Mouse (Mus musculus) liver (tissue): ENCODE measurements around the gene Rreb1.

Experiments
- DNase-seq: peaks from one replicate; pipeline ENCODE4 v3.0.0-alpha.2; 2020; ENCODE audit warnings: mixed read lengths

The Rreb1 gene

DNA sequence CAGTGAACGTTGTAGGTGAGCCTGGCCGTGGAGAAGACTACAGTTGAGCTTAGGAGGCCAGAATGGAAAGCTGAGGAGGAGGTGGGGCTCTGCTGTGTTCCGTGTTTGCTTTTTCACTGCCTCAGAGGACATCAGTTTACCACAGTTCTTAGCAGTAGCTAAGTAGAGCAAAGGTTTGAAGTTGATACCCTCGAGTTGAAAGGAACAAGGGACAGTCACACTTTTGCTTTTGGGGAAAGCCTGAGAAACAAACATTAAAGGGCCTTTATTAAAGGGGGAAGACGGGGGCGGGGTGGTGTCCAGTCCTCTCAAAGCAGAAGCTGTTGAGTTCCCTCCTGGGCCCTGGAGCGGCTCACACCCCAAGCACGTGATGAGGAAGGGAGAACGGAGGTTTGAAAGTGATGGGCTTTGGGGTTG is 1.1 kb downstream of the Rreb1 start:
- DNase-seq: no peak

DNA sequence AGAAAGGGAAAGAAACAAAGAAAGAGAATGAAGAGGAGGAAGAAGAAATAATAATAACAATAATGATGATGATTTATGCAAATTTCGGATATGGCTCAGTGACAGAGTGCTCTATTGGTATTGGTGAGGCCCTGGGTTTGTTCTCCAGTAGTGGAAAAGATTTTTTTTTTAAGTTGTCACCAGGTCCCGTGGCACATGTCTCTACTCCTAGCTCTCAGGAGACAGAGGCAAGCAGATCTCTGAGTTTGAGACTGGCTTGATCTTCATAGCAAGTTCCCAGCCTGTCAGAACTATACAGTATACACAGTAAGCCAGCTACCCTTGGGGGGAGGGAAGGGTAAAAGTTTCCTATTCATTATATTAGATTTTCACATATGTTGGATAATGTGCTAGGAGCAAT is 3.4 kb downstream of the Rreb1 start:
- no peak for DNase-seq

DNA sequence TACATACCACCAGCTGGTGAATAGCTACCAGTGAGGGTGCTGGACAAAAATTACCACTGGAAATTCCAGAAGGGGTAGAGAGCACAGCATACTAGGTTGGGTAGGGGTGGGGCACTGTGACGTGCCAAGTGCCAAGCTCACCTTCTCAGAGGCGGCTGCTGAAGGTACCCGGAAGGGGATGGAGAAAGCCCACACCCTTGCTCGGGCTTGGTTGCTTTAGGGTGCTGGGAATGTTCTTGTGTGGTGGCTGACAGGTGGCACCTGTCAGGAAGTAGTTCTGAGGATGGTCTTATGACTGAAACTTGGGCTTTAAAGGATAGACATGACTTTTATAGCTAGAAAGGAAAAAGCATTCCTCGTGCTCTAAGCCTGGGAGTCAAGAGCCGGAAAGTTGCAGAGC is 3.9 kb downstream of the Rreb1 start:
- no peak for DNase-seq

DNA sequence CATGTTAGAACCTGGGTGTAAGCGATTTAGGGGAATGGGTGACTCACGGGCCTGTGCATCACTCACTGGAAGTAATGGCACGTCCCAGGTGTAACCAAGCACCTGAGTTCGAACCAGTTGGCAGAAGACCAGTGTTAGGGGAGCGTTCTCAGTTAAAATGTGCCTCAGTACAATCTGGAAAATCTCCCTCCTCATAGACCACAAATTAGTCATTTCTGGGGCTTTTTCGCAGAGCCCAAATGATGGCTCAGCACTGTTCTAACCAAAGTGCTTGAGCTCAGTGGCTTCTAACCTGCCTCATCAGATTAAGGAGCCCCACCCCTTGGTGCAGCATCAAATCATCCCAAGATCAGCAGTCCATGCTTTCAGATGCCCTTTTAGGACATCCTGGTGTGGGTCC is 5.5 kb downstream of the Rreb1 start:
- no peak for DNase-seq

DNA sequence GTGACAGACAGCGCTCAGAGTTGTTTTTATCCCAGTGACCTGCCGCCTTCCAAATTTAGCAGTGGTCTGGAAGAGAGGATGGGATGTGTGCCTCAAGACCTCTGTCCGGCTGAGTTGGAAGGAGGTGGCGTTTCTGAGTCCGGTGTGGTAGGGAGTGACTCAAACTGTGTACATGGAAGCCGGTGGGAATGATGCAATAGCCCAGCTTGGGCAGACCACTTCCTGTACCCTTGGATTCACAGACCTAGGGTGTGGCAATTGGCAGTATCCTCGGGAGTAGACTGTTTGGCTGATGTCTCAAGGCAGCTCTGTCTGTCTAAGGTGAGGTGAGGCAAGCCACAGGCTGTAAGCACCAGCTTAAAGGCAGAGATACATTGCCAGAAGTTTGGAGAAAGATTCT is 6.0 kb downstream of the Rreb1 start:
- DNase-seq: no peak

DNA sequence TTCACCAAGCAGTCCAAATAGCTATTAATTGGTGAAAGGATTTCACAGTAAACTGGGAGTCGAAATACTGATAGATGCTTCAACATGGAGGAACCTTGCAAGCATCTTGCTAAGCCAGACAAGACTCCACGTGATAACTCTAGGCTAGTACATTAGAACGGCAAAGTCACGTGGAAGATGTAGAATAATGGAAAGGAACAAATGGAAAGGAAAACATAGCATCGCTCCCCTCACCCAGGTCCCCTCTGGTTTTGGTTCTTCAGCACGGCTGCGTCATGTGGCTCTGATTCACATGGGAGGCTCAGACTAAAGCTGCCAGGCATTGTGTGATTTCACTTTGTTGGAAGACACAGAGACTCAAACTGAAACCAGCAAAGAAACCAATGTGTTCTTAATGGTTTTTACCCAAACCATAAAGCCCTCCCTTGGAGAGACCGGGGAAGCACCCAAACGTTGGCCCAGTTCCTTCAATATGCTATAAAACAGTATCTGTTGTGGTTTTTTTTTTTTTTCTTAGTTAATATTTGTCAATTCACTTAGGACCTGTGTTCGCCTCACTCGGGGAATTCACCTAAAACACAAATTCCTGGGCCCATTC is 14.6 kb downstream of the Rreb1 start:
- DNase-seq: no peak

DNA sequence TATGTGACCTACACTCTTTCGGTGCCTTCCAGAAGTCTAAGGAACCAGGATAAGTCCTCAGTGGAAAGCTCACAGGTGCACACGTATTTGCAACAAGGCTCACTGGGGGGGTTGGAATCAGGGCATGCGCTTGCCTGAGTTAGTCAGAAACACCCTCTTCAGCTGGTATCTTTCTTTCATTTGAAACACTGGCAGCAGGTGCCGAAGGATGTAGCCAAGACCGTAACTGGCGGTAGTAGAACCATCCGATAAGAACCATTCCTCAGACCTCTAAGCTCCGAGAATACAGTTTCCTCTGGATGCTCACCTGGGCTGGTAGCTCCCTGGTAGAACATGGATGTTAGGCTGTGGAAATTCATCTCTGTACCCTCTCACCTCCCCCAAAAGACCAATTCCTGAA is 20.6 kb downstream of the Rreb1 start:
- no peak for DNase-seq

DNA sequence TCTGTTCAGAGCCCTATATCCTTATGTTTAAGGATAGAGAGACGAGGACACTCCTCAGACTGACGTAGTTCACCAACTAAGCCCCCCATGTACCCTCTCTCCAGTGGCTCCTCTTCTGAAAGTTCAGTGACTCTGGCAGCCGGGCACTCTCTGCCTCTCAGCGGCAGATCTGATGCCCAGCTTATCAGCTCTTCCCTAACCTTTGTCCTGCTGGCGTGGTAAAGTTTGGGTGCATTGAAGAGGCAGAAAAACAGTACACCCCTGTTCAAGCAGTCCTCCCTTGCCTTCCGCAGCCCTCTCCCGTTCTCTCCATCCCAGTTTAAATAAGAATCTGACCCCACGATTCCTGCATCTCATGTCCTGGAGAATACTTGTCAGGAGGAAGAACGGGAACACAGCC is 21.2 kb downstream of the Rreb1 start:
- no peak for DNase-seq

DNA sequence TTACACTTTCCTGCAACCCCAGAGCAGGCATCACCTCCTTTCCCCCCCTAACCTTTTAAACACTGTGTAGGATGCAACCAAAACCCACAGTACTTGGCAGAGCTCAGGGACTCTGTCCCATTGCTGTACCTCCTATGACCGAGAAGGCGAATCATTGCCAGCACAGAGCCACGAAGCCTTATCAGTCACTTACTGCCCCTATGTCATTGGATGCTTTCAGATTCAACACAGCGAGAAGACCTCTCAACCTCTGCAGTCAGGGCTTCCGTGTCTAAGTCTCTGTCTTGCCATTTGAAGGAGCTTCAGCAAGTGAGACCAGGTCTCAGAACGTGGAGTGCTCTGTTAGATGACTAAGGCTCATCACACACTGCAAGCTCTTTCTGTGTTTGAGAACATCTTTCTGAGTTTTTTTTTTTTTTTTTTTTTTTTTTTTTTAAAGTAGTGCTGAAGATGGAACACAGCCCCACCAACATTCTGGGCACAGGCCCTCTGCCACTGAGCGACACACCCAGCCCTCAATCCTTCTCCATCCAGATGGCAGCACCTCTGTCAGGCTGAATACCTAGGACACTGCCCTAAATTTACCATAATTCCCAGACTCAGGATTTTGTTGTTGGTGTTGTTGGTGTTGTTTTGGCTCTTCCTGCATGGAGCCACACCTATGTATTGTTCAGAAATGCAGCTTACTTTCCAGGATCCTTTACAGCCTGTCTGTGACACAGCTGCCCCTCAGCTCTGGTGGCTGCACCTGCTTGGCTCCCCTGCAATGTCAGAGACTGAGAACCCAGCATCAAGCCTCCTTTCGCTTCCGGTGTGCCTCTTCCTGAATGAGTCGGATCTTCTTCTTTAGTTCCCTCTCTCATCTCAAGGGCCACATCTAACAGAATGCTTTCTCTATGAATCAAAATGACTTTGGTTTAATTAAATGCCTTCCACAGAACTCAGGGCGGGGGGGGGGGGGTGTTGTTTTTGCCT is 23.2 kb downstream of the Rreb1 start:
- no peak for DNase-seq

DNA sequence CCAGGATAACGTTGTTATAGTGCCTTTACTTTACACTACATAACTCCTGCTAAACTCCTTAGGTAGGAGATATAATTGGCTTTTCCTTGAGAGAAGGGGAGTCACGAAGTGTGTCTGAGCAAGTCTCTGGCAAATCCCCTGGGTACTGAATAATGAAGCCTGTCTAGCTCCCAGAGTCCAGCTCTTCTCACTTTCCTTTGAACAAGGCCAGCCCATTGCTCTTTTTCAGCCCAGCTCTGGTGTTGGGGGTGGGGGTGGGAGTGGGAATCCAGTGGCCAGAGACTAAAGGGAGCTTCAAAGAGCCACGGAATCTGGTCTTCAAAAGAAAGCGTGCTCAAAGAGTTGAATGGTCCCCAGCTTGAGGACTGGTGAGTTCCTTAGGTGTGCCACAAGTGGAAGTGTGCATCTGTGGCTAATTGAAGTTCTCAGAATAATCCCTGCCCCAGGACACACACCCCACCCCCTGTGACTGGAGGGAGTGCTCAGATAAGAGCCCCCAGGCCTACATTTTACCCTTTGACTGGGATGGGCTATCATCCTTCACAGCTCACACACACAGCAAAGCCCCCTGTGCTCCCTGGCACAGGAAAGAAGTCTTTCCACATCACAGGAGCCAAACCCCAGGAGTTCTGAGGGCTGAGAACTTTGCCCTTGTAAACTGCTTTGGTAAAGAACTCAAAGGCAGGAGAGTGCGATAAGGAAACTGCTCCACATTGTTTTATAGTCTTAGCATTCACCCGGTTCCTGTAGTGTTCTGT is 24.2 kb downstream of the Rreb1 start:
- no peak for DNase-seq

DNA sequence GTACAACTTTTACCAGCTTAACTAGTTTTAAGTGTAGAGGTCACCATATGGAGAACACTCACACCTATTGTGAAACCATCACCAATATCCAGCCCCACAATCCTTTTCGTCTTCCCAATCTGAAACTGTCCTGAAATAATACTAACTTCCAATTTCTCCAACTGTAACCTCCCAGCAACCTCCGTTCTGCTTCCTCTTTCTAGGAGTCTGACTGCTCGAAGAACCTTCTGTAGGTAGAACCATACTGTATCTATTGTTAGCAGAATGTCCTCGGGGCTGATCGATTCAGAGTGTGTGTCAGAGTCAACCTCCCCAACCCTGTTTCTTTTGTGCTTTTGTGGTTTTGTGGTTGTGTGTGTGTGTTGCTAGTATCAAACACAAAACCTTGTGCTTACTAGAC is 25.0 kb downstream of the Rreb1 start:
- DNase-seq: no peak

DNA sequence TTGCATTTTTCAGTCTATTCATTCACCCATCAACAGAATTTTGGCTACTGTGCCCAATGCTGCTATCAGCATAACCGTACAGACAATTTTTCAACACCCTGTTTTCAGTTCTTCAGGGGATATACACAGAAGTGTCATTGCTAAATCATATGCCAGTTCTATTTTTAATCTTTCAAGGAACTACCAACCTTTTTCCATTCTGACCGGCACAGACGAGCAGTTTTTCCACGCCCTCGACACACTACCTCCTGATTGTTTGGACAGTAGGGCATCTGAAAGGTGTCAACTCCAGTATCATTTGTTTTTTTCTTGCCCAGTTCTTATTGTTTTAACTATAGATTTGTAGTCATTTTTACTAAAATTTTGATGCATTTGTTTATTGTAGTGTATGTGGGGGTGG is 25.8 kb downstream of the Rreb1 start:
- no peak for DNase-seq

DNA sequence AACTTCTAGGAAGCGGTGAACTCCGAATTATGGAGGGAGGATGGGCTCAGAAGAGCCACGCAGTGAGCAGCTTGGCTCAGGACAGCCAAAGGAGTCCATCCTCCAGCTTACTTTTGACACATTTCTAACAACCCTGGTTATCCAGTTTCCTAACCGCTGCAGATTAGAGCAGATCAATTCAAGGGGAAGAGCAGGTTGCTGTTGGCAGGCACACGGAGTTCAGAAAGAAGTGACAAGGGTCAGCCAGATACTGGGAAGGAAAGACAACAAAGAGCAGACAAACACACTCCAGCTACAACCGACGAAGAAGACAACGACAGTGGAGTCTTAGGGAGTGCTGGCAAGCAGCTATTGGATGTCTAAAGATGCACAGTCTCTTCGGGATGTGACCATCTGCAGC is 36.8 kb downstream of the Rreb1 start:
- DNase-seq: no peak

DNA sequence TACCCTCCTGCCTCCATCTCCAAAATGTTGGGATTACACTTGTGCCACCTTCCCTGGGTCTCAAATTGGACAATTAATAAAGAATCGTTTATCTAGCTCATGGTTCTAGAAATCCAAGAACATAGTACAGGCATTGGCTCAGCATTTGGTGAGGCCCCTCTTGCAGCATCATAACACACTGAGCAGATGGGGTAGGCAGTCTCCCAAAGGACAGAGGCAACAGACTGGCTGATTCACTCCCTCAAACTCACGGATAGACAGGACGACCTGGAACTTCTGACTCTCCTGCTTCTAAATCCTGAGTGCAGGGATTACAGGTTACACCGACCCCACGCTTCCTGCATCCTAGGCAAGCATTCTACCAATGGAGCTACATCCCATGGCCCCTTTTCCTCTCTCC is 38.5 kb downstream of the Rreb1 start:
- no peak for DNase-seq

DNA sequence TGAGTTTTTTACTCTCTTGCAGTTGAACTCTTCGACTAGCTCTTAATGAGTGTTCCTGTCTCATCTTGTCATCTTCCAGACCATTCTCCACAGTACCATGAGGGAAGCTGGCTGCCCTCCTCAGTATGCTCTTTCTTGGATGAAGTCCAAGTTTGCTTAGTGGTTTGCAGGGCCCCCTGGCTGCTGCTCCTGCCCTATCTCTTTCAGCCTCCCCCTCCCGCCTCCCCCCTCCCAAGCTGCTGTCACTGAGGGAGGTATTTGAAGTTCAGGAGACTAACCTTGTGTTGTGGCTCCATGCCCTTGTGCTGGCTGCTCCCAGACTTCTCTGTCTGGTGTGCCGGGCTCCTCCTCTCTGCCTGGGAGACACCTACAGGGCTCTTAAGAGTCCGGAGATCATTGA is 43.2 kb downstream of the Rreb1 start:
- DNase-seq: peak; percentile 64

DNA sequence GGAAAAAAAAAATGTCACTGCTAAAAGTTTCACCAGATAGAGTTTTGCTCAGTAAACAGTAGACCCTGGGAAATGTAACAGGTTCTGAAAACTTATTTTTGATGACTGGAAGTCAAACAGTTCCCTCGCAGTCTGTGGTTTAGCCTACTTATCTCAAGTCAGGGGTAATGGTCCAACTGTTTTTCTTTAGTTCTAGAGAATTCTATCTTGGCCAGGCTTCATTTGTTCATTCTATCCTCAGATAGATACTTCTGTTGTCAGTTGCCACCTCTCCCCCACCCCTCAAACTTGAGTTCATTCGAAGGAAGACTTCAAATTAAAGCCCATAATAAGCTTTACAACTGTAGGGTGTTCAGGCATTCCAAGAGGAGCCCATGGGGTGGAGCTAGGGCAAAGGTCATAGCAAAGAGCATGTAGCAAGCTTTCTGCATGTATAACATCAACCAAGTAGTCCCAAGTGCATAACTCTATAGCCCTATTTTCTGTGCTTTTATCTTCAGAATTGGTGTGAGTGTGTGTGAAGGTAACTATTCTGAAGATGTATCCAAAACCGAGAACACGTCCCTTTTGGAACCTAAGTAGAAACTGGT is 46.2 kb downstream of the Rreb1 start:
- DNase-seq: no peak

DNA sequence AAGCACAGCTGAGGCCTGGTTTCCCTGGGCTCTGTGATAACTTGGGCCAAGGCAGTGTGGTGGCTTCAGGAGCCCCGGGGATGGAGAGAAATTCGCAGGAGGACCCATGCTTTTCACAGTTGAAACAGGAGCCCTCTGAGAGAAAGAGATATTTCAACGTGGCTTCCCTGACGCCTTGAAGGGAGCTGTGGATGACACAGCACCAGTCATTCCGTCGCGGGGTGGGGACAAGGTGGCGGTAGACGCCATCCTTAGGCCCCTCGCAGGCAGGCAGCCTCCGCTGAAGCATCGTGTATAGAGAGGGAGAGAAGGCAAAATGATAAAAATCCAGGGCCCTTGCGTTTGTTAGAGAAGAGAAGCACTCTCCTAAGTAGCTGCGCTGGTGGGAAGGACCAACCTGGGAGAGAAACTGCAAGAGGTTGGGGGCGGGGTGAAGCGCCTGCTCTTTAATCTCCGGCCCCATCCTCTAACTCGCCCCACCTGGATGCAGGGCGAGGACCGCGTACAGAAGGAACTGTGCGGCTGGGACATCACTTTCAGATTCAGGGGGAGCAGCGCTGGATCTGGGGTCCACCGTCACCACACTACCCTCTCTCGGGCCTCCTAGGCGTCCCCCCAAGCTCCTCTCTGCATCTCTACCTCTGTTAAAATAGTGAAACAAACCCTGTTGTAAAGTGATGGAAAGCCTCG is 46.9 kb downstream of the Rreb1 start:
- peak; percentile 77 for DNase-seq

DNA sequence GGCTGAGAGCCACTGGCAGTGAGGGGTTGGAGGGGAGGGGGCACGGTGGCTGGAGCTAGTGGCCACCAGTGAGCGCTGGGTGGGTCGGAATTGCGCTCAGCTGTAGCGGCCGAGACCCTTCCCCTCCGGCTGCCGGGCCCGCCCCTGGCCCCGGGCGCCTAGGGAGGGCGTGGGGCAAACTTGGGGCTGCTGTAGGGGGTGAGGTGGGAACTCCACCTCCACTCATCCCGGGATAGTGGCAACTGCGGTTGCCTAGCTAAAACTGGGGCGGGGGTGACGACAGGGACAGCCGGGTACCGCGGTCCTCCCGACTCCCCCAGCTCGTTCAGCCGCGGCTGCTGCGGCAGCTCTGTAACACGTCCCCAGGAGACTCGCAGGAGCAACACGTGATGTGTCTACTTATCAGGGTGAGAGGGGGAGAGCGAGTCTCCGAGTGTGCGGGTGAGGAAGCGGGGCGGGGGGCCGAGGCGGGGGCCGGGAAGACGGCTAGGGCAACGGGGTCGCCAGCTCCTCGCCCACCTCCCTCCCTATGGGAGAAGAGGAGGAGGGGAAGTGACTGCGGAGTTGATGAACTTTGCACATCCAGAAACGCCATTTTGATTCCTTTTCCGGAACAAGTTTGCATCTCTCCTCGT is 47.6 kb downstream of the Rreb1 start:
- peak; percentile 81 for DNase-seq

DNA sequence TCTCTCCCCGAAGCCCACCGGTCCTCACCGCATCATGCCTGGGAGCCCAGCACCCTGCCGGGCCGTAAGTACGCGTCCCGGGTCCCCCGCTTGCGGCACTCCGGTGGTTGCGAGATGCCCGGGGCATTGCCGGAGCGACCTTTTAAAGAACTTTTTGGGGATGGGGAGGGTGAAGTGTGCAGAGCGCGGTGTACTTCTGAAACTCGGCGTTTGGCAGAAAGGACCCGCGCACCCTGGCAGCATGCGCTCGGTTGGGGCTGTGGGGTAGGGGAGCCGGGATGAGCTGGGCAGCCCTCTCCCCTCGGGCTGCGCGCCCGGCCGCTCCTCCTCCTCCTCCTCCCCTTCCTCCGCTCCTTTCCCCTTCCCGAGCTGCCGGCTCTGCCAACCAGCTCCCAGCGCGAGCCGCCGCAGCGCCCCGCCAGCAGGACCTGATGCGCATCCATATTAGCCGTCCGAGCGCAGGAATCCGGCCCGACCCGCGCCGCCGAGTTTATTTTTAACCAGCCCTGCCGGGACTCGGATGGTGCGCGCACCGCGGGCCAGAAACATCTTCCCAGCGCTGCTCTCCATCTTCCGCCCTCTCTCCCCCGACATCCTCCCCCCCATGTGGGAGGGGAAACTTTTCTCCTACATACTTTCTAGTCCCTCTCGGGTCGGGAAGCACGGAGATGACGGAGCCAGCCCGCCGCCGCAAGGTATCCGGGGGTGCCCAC is 48.2 kb downstream of the Rreb1 start:
- DNase-seq: peak; percentile 73

DNA sequence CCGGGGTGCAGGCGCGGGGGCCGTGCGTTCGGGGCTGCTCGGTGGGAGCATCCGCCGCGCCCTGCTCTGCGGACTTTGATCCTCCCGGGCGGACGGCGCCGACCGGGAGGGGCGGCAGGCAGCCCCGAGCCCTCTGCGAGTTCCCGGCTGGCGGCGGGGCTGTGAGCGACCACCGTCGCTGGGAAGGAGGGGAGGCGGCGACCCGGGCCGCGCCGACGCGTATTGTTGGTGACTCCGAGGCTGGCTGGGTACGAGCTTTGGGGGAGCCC is 48.7 kb downstream of the Rreb1 start:
- DNase-seq: no peak

DNA sequence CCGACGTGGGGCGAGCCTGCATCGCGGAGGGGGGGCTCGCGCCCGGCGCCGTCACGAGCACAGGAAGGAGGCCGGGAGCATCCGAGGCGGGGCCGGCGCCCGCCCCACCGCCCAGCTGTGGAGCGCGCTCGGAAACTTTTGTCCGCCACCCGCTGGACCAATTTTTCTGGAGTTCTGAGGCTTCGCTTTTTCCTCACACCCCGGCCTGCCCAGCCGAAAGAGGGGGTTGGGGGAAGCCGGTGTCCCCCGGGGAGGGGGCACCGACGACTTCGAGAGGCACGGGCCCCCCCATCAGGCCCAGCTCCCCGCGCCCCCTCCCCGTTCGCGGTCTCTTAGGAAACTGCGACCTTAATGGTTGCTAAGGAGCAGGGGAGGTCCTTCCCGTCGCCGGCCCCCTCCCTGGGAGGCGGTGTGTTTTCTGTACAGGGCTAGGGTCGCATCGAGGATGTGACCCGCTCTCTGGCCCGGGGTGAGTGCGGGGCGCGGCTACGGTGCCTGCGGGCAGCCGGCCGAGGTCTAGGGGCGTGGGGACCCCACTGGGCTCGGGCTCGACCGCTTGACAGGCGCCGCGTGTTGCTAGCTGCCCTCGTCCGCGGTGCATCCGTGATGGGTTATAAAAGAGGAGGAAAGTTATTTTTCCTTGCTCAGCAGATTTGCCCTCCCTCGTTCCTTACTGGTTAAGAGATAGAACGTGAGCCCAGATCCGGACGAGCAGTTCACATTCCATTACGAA is 49.2 kb downstream of the Rreb1 start:
- DNase-seq: peak; percentile 64
